Mouse (Mus musculus) embryonic facial prominence, embryonic 12.5 days (tissue): ENCODE data around the gene Eif4h. TPM values are rescaled to one million over a fixed set of nuclear protein-coding genes. Genes with fewer than 3 reads are reported as not detected.

Experiments used
- ATAC-seq: fragments of 200-750 bp; cut with Nextera tagmentation; 2 replicates; pipeline ENCODE4 v1.8.0; 2017; ENCODE audit not compliant: insufficient number of reproducible peaks, insufficient read depth, low FRiP score, low TSS enrichment
- H3K27ac ChIP-seq: fragments of 300-500 bp; sonication (generic); 2 replicates; pipeline ENCODE4 v1.5.1; 2016; ENCODE audit warnings: mild to moderate bottlenecking
- H3K27me3 ChIP-seq: fragments of 300-500 bp; sonication (generic); 2 replicates; pipeline ENCODE4 v1.6.1; 2016; ENCODE audit warnings: mild to moderate bottlenecking, moderate library complexity
- H3K36me3 ChIP-seq: fragments of 300-500 bp; sonication (generic); 2 replicates; pipeline ENCODE4 v1.6.1; 2016; ENCODE audit warnings: mild to moderate bottlenecking
- H3K4me1 ChIP-seq: fragments of 300-500 bp; sonication (generic); 2 replicates; pipeline ENCODE4 v1.6.1; 2016
- H3K4me2 ChIP-seq: fragments of 300-500 bp; sonication (generic); replicated peaks from 2 replicates; pipeline ENCODE4 v1.6.1; 2016; ENCODE audit warnings: mild to moderate bottlenecking, moderate library complexity
- H3K4me3 ChIP-seq: fragments of 300-500 bp; sonication (generic); 2 replicates; pipeline ENCODE4 v1.5.1; 2016; ENCODE audit warnings: mild to moderate bottlenecking
- H3K9ac ChIP-seq: fragments of 300-500 bp; sonication (generic); 2 replicates; pipeline ENCODE4 v1.6.1; 2016; ENCODE audit warnings: mild to moderate bottlenecking, moderate library complexity
- H3K9me3 ChIP-seq: fragments of 300-500 bp; sonication (generic); 2 replicates; pipeline ENCODE4 v1.6.1; 2016; ENCODE audit warnings: mild to moderate bottlenecking, moderate library complexity
- WGBS: fragments of 180-500 bp; shearing (Covaris S2); methylation state at CpG from one replicate; pipeline ENCODE4 v1.1.7; 2016; 5-methylcytosine and 5-hydroxymethylcytosine counted together
- polyA plus RNA-seq: library from polyadenylated mRNA; unstranded; fragments of >200 nt; fragmentation: Nextera tagmentation; extraction: Ambion mirVana; gene quantifications from 2 replicates; pipeline ENCODE4 v1.2.1, GENCODE M21; 2016

Gene Eif4h
- polyA plus RNA-seq, 1 experiment from 2014 or later, result 505 TPM

DNA sequence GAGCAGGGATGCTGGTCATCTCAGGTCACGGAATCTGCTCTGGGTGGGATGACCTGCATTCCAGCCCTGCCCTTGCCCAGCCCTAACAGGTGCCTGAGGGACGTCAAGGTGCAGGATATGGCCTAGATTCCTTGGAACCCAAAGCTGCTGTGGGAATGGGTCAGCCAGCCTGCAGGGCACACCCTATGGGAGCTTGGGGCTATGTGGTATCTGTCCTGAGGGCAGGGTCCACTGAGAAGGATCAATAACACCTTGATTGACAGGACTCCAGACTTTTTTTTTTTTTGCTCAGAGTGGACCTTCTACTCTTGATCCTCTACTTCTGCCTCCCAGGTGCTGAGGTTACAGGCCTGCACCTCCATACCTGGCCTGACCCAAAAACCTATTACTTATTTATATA, 8.1 kb upstream of the Eif4h start:
- no peak for ATAC-seq

DNA sequence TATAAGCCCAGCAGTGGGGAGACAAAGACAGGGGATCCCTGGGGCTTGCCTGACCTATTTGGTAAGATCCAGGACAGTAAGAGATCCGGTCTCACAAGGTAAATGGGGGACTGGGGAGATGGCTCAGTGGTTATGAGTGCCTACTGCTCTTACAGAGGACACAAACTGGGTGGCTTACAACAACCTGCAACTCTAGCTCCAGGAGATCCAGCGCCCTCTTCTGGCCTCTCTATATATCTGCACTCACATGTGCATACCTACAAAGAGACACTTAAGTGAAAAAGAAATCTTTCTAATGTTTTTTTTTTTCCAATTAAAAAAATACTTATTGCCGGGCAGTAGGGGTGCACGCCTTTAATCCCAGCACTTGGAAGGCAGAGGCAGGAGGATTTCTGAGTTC, 7.2 kb upstream of the Eif4h start:
- Histone ChIP-seq H3K4me3 (no peak overlapping the region), H3K9me3 (no peaks in the 10 kb centered on the region; the same call in 1 of the 2 replicates), H3K36me3 (no peaks in the 10 kb centered on the region), H3K4me1 (no peaks in the 10 kb centered on the region), H3K9ac (no peak overlapping the region), H3K27ac (no peak overlapping the region), H3K4me2 (no peak overlapping the region), H3K27me3 (no peaks in the 10 kb centered on the region)
- 72% methylated on average over 4 of the region's 4 CpGs for WGBS
- no peak for ATAC-seq

More for the DNA sequence above, 8.1 kb upstream of the Eif4h start:
- Histone ChIP-seq H3K36me3 (no peaks in the 10 kb centered on the region), H3K4me3 (no peak overlapping the region), H3K27me3 (no peaks in the 10 kb centered on the region), H3K4me2 (no peak overlapping the region), H3K4me1 (no peaks in the 10 kb centered on the region), H3K27ac (no peak overlapping the region), H3K9me3 (no peaks in the 10 kb centered on the region; the same call in 1 of the 2 replicates), H3K9ac (no peak overlapping the region)
- WGBS, result 74% methylated on average over 2 of the region's 2 CpGs

DNA sequence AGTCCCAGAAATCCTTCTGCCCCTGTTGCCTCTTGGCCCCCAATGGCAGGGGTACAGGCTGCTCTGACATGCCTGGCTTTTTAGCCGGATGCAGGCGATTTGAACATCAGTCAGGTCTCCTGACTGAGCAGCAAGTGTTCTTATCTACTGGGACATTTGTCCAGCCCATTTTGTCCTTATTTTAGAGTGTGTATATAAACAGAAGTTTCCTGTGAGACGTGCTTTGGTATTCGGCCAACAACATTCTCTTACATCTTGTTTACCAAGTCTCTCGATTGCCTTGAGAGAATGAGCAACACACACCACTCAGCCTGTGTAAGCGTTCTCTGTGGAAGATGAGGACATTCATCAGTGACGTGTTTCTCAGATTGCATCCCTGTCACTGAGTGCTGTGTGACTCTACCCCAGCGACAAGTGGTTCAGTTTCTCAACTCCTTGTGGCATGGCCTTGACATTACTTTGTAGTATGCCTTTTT, 5.4 kb upstream of the Eif4h start:
- H3K9ac ChIP-seq, result no peak overlapping the region
- H3K27ac ChIP-seq, result no peak overlapping the region
- H3K4me2 ChIP-seq, result no peak overlapping the region
- H3K9me3 ChIP-seq, result no peaks in the 10 kb centered on the region
- H3K36me3 ChIP-seq, result no peaks in the 10 kb centered on the region
- ATAC-seq, result no peak
- H3K4me1 ChIP-seq, result no peaks in the 10 kb centered on the region
- H3K27me3 ChIP-seq, result no peaks in the 10 kb centered on the region
- WGBS, result 74% methylated on average over 8 of the region's 8 CpGs
- H3K4me3 ChIP-seq, result no peak overlapping the region

DNA sequence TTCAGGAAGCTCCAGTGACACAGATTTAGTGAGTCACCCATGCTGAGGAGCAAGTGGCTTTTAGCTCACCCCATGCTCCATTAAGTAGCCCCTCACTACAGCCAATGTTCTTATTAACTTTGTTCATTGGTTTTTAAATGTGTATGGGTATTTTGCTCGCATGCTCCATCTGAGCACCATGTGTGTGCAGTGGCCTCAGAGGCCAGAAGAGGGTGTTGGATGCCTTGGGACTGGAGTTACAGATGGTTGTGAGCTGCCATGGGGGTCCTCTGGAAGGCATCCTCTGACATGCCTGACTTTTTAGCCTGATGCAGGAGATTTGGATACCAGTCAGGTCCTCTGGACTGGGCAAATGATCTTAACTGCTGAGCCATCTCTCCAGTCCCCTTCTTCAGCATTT, 4.8 kb upstream of the Eif4h start:
- Histone ChIP-seq H3K27me3 (no peaks in the 10 kb centered on the region), H3K4me2 (no peak overlapping the region), H3K9me3 (no peaks in the 10 kb centered on the region), H3K36me3 (no peaks in the 10 kb centered on the region), H3K4me1 (no peaks in the 10 kb centered on the region), H3K4me3 (no peak overlapping the region), H3K9ac (no peak overlapping the region), H3K27ac (no peak overlapping the region)
- 82% methylated on average over 1 of the region's 1 CpGs for WGBS
- ATAC-seq, result no peak

DNA sequence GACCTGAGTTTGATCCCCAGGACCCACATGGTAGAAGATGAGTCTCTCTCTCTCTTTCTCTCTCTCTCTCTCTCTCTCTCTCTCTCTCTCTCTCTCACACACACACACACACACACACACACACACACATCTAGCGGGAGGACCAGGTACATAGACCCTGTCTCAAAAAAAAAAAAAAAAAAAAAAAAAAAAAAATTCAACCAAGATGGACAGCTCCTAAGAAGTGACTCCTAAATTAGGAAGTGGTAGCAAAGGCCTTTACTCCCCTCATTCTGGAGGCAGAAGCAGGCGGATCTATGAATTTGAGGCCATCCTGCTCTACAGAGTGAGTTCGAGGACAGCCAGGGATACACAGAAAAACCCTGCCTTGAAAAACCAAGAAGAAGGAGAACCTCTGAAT, 1.1 kb upstream of the Eif4h start:
- no peak for ATAC-seq
- Histone ChIP-seq H3K27me3 (no peaks in the 10 kb centered on the region), H3K9ac (no peak overlapping the region), H3K4me3 (no peak overlapping the region), H3K27ac (no peak overlapping the region), H3K9me3 (no peaks in the 10 kb centered on the region), H3K4me1 (peaks cover 7% of the 10 kb centered on the region), H3K4me2 (no peak overlapping the region), H3K36me3 (peaks cover 13% of the 10 kb centered on the region)
- WGBS, result 73% methylated on average over 3 of the region's 3 CpGs

DNA sequence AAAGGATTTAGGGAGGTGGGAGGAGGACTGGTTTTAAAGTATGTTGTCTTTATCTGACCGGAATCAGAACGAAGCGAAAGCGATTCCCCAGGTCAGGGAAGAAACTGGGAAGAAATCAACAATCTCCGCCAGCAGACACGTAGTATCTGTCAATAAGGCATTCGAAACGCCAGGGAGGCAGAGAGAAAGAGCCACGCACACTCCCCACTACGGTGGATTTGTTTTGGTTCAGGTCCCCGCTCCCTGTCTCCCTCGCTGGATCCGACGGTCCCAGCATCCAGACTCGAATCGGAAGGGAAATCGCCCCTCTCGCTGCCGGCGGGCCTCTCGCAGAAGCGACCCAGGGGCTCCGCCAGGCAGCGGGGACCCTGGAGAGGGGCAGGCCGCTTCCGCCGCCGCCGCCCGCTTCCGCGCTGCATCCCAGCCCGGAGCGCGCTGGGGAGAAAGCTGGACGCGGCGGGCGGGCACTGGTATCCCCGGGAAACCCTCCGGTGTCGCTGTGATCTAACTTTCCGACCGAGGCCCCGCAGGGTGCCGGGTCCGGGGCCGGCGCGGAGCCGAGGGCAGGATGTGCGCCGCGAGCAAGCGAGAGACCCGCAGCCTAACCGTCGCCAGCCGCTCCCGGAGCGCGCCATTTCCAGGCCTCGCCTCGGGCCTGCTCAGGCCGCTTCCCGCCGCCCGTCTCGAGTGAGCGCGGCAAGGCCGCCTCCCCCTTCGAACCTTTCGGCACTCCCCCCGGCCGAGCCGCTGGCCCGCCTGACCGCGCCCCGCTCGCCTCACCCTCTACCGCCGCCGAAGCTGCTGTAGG, 625 bp downstream of the Eif4h start:
- Histone ChIP-seq H3K4me2 (peak overlapping the region; percentile 63), H3K27me3 (no peaks in the 10 kb centered on the region), H3K36me3 (peaks cover 27% of the 10 kb centered on the region), H3K4me1 (peaks cover 7% of the 10 kb centered on the region), H3K27ac (peak overlapping the region; percentile 97), H3K9ac (peak overlapping the region; percentile 99), H3K4me3 (peak overlapping the region; percentile 99), H3K9me3 (no peaks in the 10 kb centered on the region)
- ATAC-seq, result peak; percentile 78
- under 1% methylated on average over 85 of the region's 85 CpGs for WGBS

DNA sequence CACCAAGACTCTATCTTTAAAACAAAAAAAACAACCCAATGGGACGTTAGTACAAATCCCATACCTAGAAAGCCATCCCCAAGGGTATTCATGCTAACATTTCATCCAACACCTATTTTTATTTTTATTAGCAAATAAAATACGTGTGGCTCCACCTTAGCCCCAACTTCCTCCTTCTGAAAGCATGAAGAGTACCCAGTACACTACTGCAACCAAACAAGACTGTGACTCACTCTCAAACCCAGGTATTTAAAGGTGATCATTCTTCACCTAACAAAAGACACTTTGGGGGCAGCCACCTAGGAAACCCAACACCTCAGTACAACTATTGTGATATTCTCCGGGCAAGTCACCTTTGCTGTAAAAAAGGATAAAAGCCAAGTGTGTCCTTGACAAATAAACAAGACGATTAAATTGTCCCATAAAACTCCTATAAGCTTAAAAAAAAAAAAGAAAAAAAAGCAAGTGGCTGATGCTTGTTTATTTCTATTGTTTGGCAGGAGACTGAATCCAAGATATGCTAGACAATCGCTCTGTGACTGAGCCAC, 1.4 kb downstream of the Eif4h start:
- H3K4me1 ChIP-seq, result peaks cover 7% of the 10 kb centered on the region
- peaks cover 34% of the 10 kb centered on the region for H3K36me3 ChIP-seq
- H3K9ac ChIP-seq, result peak overlapping the region; percentile 99
- H3K27me3 ChIP-seq, result no peaks in the 10 kb centered on the region
- 29% methylated on average over 5 of the region's 5 CpGs for WGBS
- no peaks in the 10 kb centered on the region for H3K9me3 ChIP-seq
- no peak overlapping the region for H3K27ac ChIP-seq
- peak overlapping the region; percentile 99 for H3K4me3 ChIP-seq
- H3K4me2 ChIP-seq, result peak overlapping the region; percentile 63
- no peak for ATAC-seq

DNA sequence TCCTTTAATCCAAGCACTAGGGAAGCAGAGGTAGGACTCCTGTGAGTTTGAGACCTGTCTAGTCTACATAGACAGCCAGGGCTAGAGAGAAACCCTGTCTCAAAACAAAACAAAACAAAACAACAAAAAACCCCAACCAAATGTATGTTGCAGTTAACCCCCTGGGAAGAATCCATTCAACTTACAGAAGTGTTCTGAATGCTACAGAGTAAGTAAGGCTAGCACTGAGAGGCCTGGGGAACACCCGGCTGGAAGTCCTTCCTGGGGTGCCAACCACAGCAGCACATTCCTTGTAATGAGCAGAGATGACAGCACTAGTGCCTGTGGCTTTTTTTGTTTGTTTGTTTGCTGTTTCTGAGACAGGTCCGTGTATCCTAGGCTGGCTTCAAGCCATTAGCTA, 6.4 kb downstream of the Eif4h start:
- Histone ChIP-seq H3K9ac (no peak overlapping the region), H3K36me3 (peaks cover 70% of the 10 kb centered on the region)
- 67% methylated on average over 2 of the region's 2 CpGs for WGBS

DNA sequence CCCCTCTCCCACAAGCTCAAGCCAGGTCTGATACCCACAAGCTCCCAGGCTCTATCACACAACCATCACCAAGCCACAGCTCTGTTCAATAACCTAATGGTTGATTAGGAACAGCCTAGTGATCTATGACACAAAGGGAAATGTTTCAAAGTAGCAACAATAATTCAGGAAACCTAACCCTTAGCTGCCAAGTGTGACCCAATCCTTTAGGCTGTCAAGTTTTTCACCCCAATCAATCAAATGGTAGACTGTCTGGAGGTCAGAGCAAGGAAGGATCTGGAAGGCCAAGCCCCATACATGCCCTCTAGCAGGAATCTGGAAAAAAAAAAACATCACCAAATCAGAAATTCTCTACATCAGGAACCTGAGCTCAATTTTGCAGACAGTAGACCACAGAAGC, 8.5 kb downstream of the Eif4h start:
- ATAC-seq, result no peak
- Histone ChIP-seq H3K27ac (no peak overlapping the region), H3K27me3 (no peaks in the 10 kb centered on the region), H3K4me3 (no peak overlapping the region), H3K4me2 (no peak overlapping the region), H3K4me1 (no peaks in the 10 kb centered on the region), H3K9ac (no peak overlapping the region), H3K36me3 (peaks cover 82% of the 10 kb centered on the region), H3K9me3 (no peaks in the 10 kb centered on the region)

More for the DNA sequence above, 6.4 kb downstream of the Eif4h start:
- Histone ChIP-seq H3K27me3 (no peaks in the 10 kb centered on the region), H3K4me3 (no peak overlapping the region), H3K4me2 (no peak overlapping the region), H3K4me1 (peaks cover 5% of the 10 kb centered on the region), H3K27ac (no peak overlapping the region), H3K9me3 (no peaks in the 10 kb centered on the region)
- ATAC-seq, result no peak

DNA sequence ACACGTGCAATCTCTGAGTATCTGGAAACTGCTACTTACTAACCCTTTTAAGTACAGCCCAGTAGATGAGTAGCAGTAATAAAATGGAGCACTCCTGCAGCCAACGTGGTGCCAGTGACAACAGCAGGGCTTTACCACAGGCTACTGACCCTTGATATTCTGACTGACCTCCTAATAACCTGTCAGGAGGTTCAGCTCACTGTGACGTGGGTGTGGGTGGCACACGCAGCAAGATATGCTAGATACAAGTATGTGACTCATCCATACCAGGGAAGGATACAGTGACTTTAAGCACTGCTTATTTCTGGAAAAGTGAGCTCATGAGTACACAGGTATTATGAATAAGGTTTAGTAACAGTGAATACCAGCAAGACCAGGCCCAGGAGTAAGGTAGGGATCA, 9.8 kb downstream of the Eif4h start:
- 84% methylated on average over 4 of the region's 4 CpGs for WGBS
- peaks cover 84% of the 10 kb centered on the region for H3K36me3 ChIP-seq
- no peak for ATAC-seq

DNA sequence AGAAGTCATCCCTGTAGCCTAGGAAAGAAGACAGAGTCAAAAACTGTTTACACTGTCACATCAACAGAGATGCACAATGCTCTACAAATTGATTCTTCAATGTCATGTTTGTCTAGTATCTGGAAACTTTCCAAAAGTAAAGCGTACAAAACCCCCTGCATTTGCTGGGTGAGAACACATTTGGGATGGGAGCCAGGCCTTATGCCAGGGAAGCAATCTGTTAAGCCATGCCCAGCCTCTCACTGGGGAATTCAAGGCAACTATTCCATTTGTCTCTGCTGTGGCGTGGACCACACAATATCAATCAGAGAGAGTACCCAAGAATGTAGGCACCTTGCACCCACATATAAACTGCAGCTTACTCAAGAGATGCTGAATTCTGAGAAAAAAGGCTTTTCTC, 17.2 kb downstream of the Eif4h start:
- 92% methylated on average over 2 of the region's 2 CpGs for WGBS
- Histone ChIP-seq H3K4me1 (no peaks in the 10 kb centered on the region), H3K4me2 (no peak overlapping the region), H3K27ac (no peak overlapping the region), H3K36me3 (peaks cover 94% of the 10 kb centered on the region), H3K4me3 (no peak overlapping the region), H3K9me3 (no peaks in the 10 kb centered on the region), H3K9ac (no peak overlapping the region), H3K27me3 (no peaks in the 10 kb centered on the region)
- ATAC-seq, result no peak

More for the DNA sequence above, 9.8 kb downstream of the Eif4h start:
- Histone ChIP-seq H3K9me3 (no peaks in the 10 kb centered on the region), H3K4me1 (no peaks in the 10 kb centered on the region), H3K27me3 (no peaks in the 10 kb centered on the region), H3K4me2 (no peak overlapping the region), H3K27ac (no peak overlapping the region), H3K9ac (no peak overlapping the region), H3K4me3 (no peak overlapping the region)

DNA sequence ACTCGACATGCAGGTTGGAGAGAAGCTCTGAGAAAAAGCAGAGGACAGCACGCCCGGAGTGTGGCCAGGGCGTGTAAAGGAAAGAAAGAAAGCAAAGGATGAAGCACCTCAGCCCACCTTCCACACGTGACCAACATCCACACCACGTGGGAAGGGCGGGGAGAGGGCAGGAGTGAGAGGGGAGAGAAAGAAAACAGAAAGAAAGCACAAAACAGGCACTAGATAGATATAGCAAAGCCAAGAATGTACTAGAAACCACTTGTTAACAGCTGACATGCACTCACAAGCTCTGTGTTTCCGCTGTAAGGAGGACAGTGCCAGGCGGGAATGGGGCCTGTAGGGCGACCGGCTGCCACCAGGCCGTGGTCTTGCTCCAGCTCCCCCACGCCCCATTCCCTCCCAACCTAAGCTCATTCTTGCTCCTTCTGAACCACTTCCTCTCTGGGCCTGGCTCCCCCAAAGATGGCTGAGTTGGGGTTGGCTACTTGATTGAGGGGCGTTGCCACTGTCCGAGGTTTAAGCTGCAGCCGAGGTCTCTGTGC, 18.1 kb downstream of the Eif4h start:
- Histone ChIP-seq H3K9ac (no peak overlapping the region), H3K27me3 (no peaks in the 10 kb centered on the region), H3K27ac (no peak overlapping the region), H3K36me3 (peaks cover 89% of the 10 kb centered on the region), H3K4me1 (no peaks in the 10 kb centered on the region), H3K9me3 (no peaks in the 10 kb centered on the region), H3K4me3 (no peak overlapping the region), H3K4me2 (no peak overlapping the region)
- no peak for ATAC-seq
- 90% methylated on average over 16 of the region's 16 CpGs for WGBS
